Mouse (Mus musculus) heart, embryonic 14.5 days (tissue): Measurements from ENCODE around the gene Rabggta. TPM values are rescaled to one million over a fixed set of nuclear protein-coding genes. Genes with fewer than 3 reads are reported as not detected.
"Not testable (repeated sequence)": the region's sequence is repeated elsewhere in the genome, so short reads cannot be mapped to it uniquely, and the experiment has no call there.

Source experiments
- ATAC-seq: fragments of 200-750 bp; cut with Nextera tagmentation; 2 replicates; pipeline ENCODE4 v1.8.0; 2017; ENCODE audit warnings: low read depth, moderate TSS enrichment; ENCODE audit not compliant: insufficient number of reproducible peaks, insufficient read depth, low FRiP score
- H3K27ac ChIP-seq, 2 experiments: fragments of 200-500 bp in 1 of 2; fragments of 300-500 bp in 1 of 2; sonication (generic) in 1 of 2; replicated peaks in 1 of 2; 2 replicates each; pipeline ENCODE4 v1.5.1; 2012 to 2014; ENCODE audit warnings: low read depth in 2 of 2, low read length in 2 of 2, control low read depth in 1 of 2, mild to moderate bottlenecking in 1 of 2, mixed read lengths in 1 of 2; ENCODE audit not compliant: control insufficient read depth in 1 of 2, insufficient read depth in 1 of 2
- H3K27me3 ChIP-seq: fragments of 300-500 bp; sonication (generic); 2 replicates; pipeline ENCODE4 v1.6.1; 2014; ENCODE audit warnings: mild to moderate bottlenecking, low read length, control low read depth; ENCODE audit not compliant: control insufficient read depth, insufficient read depth
- H3K36me3 ChIP-seq: fragments of 300-500 bp; sonication (generic); 2 replicates; pipeline ENCODE4 v1.6.1; 2014; ENCODE audit warnings: mild to moderate bottlenecking, control low read depth, low read length, mixed read lengths; ENCODE audit not compliant: control insufficient read depth, insufficient read depth
- H3K4me1 ChIP-seq, 2 experiments: fragments of 200-500 bp in 1 of 2; fragments of 300-500 bp in 1 of 2; sonication (generic) in 1 of 2; 2 replicates each; pipeline ENCODE4 v1.6.1; 2012 to 2014; ENCODE audit warnings: low read length in 2 of 2, control low read depth in 1 of 2, mixed read lengths in 1 of 2; ENCODE audit not compliant: control insufficient read depth in 2 of 2, insufficient read depth in 2 of 2
- H3K4me2 ChIP-seq: fragments of 300-500 bp; sonication (generic); 2 replicates; pipeline ENCODE4 v1.6.1; 2014; ENCODE audit warnings: mild to moderate bottlenecking, low read length
- H3K4me3 ChIP-seq, 2 experiments: fragments of 200-500 bp in 1 of 2; fragments of 300-500 bp in 1 of 2; sonication (generic) in 1 of 2; 2 replicates each; pipeline ENCODE4 v1.5.1; 2012 to 2014; ENCODE audit warnings: low read length in 2 of 2, mild to moderate bottlenecking in 2 of 2, control low read depth in 1 of 2, low read depth in 1 of 2, moderate library complexity in 1 of 2; ENCODE audit not compliant: control insufficient read depth in 1 of 2, insufficient read depth in 1 of 2
- H3K9ac ChIP-seq: fragments of 300-500 bp; sonication (generic); 2 replicates; pipeline ENCODE4 v1.6.1; 2014; ENCODE audit warnings: mild to moderate bottlenecking, low read length
- H3K9me3 ChIP-seq: fragments of 300-500 bp; sonication (generic); 2 replicates; pipeline ENCODE4 v1.6.1; 2016; ENCODE audit warnings: low read length, control low read depth; ENCODE audit not compliant: control insufficient read depth
- WGBS: fragments of 180-500 bp; shearing (Covaris S2); extraction: QIAGEN DNeasy Blood & Tissue Kit; methylation state at CpG from one replicate; pipeline ENCODE4 v1.1.7; 2014; 5-methylcytosine and 5-hydroxymethylcytosine counted together
- polyA plus RNA-seq: library from polyadenylated mRNA; unstranded; fragments of >200 nt; fragmentation: Nextera tagmentation; extraction: Ambion mirVana; gene quantifications from 2 replicates; pipeline ENCODE4 v1.2.1, GENCODE M21; 2014

Gene Rabggta
- polyA plus RNA-seq, 1 experiment from 2014 or later = 20.5 TPM

GRCm38 (mm10) chr14:55762001-55762821 lies 40.1 kb upstream of the Rabggta start:
- H3K9me3 ChIP-seq = no peaks in the 10 kb centered on the region
- H3K36me3 ChIP-seq = no peaks in the 10 kb centered on the region
- H3K9ac ChIP-seq = peak overlapping the region; percentile 78
- 0 out of 4 replicates have a peak overlapping the region, but pooled peaks of 1 of the 2 experiments have one; percentile 36 for H3K27ac ChIP-seq
- peak overlapping the region; percentile 48 to 54 for H3K4me3 ChIP-seq
- H3K27me3 ChIP-seq = peaks cover 27% of the 10 kb centered on the region
- peak; percentile 55 for ATAC-seq
- H3K4me2 ChIP-seq = peak overlapping the region; percentile 99
- peaks cover 22 to 29% of the 10 kb centered on the region in 2 experiments for H3K4me1 ChIP-seq
- under 1% methylated on average over 77 of the region's 77 CpGs for WGBS

DNA sequence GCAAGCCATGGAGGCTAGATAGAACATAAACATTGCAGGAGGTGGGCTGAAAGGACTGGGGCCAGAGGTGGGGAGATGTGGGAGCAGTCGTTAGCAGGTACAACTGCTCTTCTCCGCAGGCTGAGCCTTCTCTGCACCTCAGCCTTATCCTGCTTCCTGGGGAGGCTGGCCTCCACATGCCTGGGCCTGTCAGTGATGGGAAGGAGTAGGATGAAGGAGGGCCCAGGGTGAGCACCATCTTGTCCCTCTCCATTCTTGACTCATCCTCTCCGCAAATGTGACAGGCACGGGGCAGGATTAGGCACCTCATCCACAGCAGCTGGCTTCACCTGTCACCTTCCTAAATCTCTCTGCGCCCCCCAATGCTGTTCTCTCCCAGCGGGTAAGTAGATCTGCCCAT lies 39.1 kb upstream of the Rabggta start, which contains the start of gene Ltb4r2:
Gene Ltb4r2, plus strand, starts transcription at position 266 of the 400 bp plus-strand sequence.
- Histone ChIP-seq H3K27ac (0 out of 4 replicates have a peak within 1 kb of the TSS, but pooled peaks of 1 of the 2 experiments have one; percentile 36), H3K4me2 (peak within 1 kb of the TSS; percentile 99), H3K4me1 (peaks cover 22 to 29% of the 10 kb centered on the region in 2 experiments), H3K27me3 (peaks cover 21% of the 10 kb centered on the region), H3K9me3 (no peaks in the 10 kb centered on the region), H3K36me3 (peaks cover 2% of the 10 kb centered on the region; the same call in 1 of the 2 replicates), H3K4me3 (peak within 1 kb of the TSS; percentile 48 to 54), H3K9ac (peak within 1 kb of the TSS; percentile 78)
- no peak for ATAC-seq
- WGBS = 71% methylated on average over 6 of the region's 6 CpGs

DNA sequence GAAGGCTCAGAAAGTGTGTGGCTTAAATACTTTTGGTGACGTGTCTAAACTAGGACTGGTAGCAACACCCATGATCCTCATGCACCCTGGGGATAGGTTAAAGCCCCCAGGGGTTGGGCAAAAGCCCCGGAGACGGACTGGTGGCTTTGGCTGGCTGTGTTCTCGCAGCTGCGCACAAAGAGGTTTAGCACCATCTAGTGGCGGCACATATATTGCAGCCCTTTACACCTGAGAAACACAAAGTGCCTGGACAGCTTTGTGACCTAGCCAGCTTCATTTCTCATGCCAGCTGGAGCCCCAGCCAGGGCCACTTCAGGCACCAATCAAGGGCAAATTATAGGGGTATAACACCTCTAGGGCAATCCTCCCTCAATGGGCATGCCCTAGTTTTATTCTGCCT lies 38.1 kb upstream of the Rabggta start:
- Histone ChIP-seq H3K36me3 (peaks cover 11% of the 10 kb centered on the region), H3K9ac (peak overlapping the region; percentile 57; the same call in 1 of the 2 replicates), H3K4me2 (peak overlapping the region; percentile 61), H3K27me3 (peaks cover 15% of the 10 kb centered on the region), H3K4me3 (peak overlapping the region in 1 of 2 experiments; percentile 20; a peak in 3 of 4 replicates), H3K4me1 (peaks cover 22 to 29% of the 10 kb centered on the region in 2 experiments)
- 2% methylated on average over 6 of the region's 6 CpGs for WGBS
- not testable (repeated sequence) for H3K27ac ChIP-seq, H3K9me3 ChIP-seq, ATAC-seq

- H3K9ac ChIP-seq = no peak within 1 kb of the TSS
- no peak within 1 kb of the TSS for H3K27ac ChIP-seq
- H3K36me3 ChIP-seq = peaks cover 29% of the 10 kb centered on the region
- no peaks in the 10 kb centered on the region for H3K9me3 ChIP-seq
- H3K4me2 ChIP-seq = peak within 1 kb of the TSS; percentile 48
- no peak within 1 kb of the TSS for H3K4me3 ChIP-seq
- 6% methylated on average over 8 of the region's 8 CpGs for WGBS
- H3K4me1 ChIP-seq = peaks cover 15 to 25% of the 10 kb centered on the region in 2 experiments
- peaks cover 15% of the 10 kb centered on the region for H3K27me3 ChIP-seq
- no peak for ATAC-seq
Measured at GRCm38 (mm10) chr14:55758363-55758784, 36.3 kb upstream of the Rabggta start, which contains the start of gene Cideb. Cideb (minus strand) TSS chr14:55758458.

DNA sequence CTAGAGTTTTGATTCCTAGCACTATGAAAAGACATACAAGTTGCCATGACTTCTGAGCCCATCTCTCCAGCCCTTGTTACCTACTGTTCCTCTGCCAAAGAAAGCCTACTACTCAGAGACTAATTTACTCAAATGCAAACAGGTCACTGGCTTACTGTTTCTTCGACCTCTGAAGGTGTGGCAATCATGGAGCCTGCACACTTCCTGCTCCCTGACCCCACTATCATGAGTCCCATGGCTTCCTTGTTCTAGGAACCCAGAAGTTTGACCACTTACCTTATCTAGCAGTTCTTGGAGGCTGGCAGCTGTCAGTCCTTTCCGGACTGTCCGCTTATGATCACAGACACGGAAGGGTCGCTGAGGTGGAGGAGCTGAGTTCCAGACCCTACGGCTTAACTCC lies 35.5 kb upstream of the Rabggta start:
- ATAC-seq = no peak
- Histone ChIP-seq H3K9ac (no peak overlapping the region), H3K4me3 (no peak overlapping the region), H3K4me2 (peak overlapping the region; percentile 4; the same call in 1 of the 2 replicates), H3K27me3 (peaks cover 15% of the 10 kb centered on the region), H3K9me3 (no peaks in the 10 kb centered on the region), H3K4me1 (peaks cover 7 to 17% of the 10 kb centered on the region in 2 experiments), H3K36me3 (peaks cover 37% of the 10 kb centered on the region), H3K27ac (no peak overlapping the region)
- whole genome bisulfite sequencing = 27% methylated on average over 6 of the region's 6 CpGs

- Histone ChIP-seq H3K4me2 (0 out of 2 replicates have a peak overlapping the region, but pooled peaks have one; percentile 98), H3K27me3 (no peaks in the 10 kb centered on the region), H3K4me3 (no peak overlapping the region), H3K9me3 (no peaks in the 10 kb centered on the region), H3K9ac (no peak overlapping the region), H3K27ac (no peak overlapping the region), H3K36me3 (peaks cover 53% of the 10 kb centered on the region), H3K4me1 (peaks cover 8 to 22% of the 10 kb centered on the region in 2 experiments; a peak in 3 of 4 replicates)
- no peak for ATAC-seq
- 91% methylated on average over 10 of the region's 10 CpGs for WGBS
Measured at GRCm38 (mm10) chr14:55747051-55747847, 25.2 kb upstream of the Rabggta start.

DNA sequence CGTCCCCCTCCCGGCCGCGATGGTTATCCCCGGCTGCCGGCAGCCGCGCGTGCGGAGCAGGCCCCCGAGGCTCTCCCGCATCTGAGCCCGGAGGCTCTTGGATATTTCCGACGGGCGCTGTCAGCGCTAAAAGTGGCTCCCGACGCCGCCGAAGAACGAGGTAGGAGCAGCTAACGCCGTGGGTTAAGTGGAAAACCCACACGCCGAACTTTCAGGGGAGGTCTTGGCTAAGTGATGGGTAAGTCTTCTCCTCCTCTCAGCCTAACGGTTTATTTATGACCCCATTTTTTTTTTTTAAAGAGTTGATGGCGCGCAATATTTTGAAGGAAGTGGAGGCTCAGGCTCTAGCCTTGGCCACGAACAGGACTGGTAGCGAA lies 23.8 kb upstream of the Rabggta start:
- peaks cover 53% of the 10 kb centered on the region for H3K36me3 ChIP-seq

More for the DNA sequence above, 23.8 kb upstream of the Rabggta start:
- under 1% methylated on average over 31 of the region's 31 CpGs for WGBS
- no peak; the same call in 1 of the 2 replicates for ATAC-seq
- H3K27ac ChIP-seq = peak overlapping the region in 1 of 2 experiments; percentile 44; a peak in 2 of 4 replicates
- peak overlapping the region; percentile 91 for H3K9ac ChIP-seq
- peak overlapping the region; percentile 98 for H3K4me2 ChIP-seq
- no peaks in the 10 kb centered on the region for H3K9me3 ChIP-seq
- no peaks in the 10 kb centered on the region for H3K27me3 ChIP-seq
- H3K4me3 ChIP-seq = peak overlapping the region; percentile 79 to 93
- H3K4me1 ChIP-seq = peaks cover 8 to 22% of the 10 kb centered on the region in 2 experiments; a peak in 3 of 4 replicates
